Mouse (Mus musculus): ENCODE results near the gene Trim47. TPM values are rescaled to one million over a fixed set of nuclear protein-coding genes. Genes with fewer than 3 reads are reported as not detected.
A peak's percentile ranks its signal among the peaks of the same experiment; 100 is the strongest.

Gene Trim47
- polyA plus RNA-seq (2012; fragmentation: generic; extraction: Trizol), result 101 TPM

GRCm38 (mm10) chr11:116127156-116127980 is at the start of gene Trim47:
Gene Trim47, minus strand, starts transcription at chr11:116127210.
- H3K4me3 ChIP-seq, result no peak within 1 kb of the TSS
- H3K27me3 ChIP-seq (ENCODE audit: control insufficient read depth, insufficient read depth, insufficient read length), result no peaks in the 10 kb centered on the region
- no peak within 1 kb of the TSS for H3K4me2 ChIP-seq (ENCODE audit: low read depth)
- no peaks in the 10 kb centered on the region for H3K79me2 ChIP-seq (ENCODE audit: control insufficient read depth, insufficient read depth)
- no peak within 1 kb of the TSS for H3ac ChIP-seq (ENCODE audit: control insufficient read depth, insufficient read length)
- H3K36me3 ChIP-seq (ENCODE audit: control insufficient read depth, insufficient read depth), result no peaks in the 10 kb centered on the region
- TF ChIP-seq REST (IDR thresholded peaks at IDR 0.05; ENCODE audit: insufficient read depth, insufficient read length) (no peak), MYOD1 (IDR thresholded peaks at IDR 0.05; ENCODE audit: control insufficient read depth in 1 of 3, insufficient read length in 2 of 3, low read depth in 2 of 3) (peak in 1 of 3 experiments; percentile 37), SRF (IDR thresholded peaks at IDR 0.05; ENCODE audit: control insufficient read depth, insufficient read length, low read depth) (no peak)

- no peaks in the 10 kb centered on the region for H3K79me2 ChIP-seq (ENCODE audit: control insufficient read depth, insufficient read depth)
- no peaks in the 10 kb centered on the region for H3K27me3 ChIP-seq (ENCODE audit: control insufficient read depth, insufficient read depth, insufficient read length)
- no peak overlapping the region for H3K4me3 ChIP-seq
- peaks cover 28% of the 10 kb centered on the region for H3K36me3 ChIP-seq (ENCODE audit: control insufficient read depth, insufficient read depth)
- no peak for TF ChIP-seq SRF (IDR thresholded peaks at IDR 0.05; ENCODE audit: control insufficient read depth, insufficient read length, low read depth)
- no peak for TF ChIP-seq CEBPB (IDR thresholded peaks at IDR 0.05; ENCODE audit: insufficient read depth, poor library complexity, severe bottlenecking)
- TF ChIP-seq MYOG (IDR thresholded peaks at IDR 0.05; ENCODE audit: control insufficient read depth in 1 of 3, insufficient read depth in 1 of 3, insufficient read length in 2 of 3, low read depth in 2 of 3), result no peak
- no peak for TF ChIP-seq MAX (IDR thresholded peaks at IDR 0.05; ENCODE audit: low read depth)
- TF ChIP-seq TCF3 (IDR thresholded peaks at IDR 0.05; ENCODE audit: insufficient read length, low read depth), result no peak
- TF ChIP-seq USF1 (IDR thresholded peaks at IDR 0.05; ENCODE audit: low read depth), result no peak
- no peak for TF ChIP-seq E2F4 (IDR thresholded peaks at IDR 0.05; ENCODE audit: insufficient read depth)
- no peak for TF ChIP-seq POLR2A (IDR thresholded peaks at IDR 0.05; ENCODE audit: insufficient read length, low read depth)
- TF ChIP-seq TCF12 (IDR thresholded peaks at IDR 0.05; ENCODE audit: insufficient read depth, poor library complexity, severe bottlenecking), result no peak
- TF ChIP-seq REST (IDR thresholded peaks at IDR 0.05; ENCODE audit: insufficient read depth, insufficient read length), result no peak
- no peak for TF ChIP-seq POLR2AphosphoS2 (IDR thresholded peaks at IDR 0.05; ENCODE audit: insufficient read length, low read depth)
- TF ChIP-seq MYOD1 (IDR thresholded peaks at IDR 0.05; ENCODE audit: control insufficient read depth in 1 of 3, insufficient read length in 2 of 3, low read depth in 2 of 3), result no peak
- H3ac ChIP-seq (ENCODE audit: control insufficient read depth, insufficient read length), result no peak overlapping the region
- no peak overlapping the region for H3K4me2 ChIP-seq (ENCODE audit: low read depth)
These were observed 49.0 kb upstream of the Trim47 start for GRCm38 (mm10) chr11:116176010-116176409.

- Histone ChIP-seq H3K79me2 (ENCODE audit: control insufficient read depth, insufficient read depth) (no peaks in the 10 kb centered on the region), H3K4me3 (no peak overlapping the region), H3K4me2 (ENCODE audit: low read depth) (no peak overlapping the region), H3ac (ENCODE audit: control insufficient read depth, insufficient read length) (no peak overlapping the region), H3K36me3 (ENCODE audit: control insufficient read depth, insufficient read depth) (peaks cover 26% of the 10 kb centered on the region), H3K27me3 (ENCODE audit: control insufficient read depth, insufficient read depth, insufficient read length) (no peaks in the 10 kb centered on the region)
- TF ChIP-seq TCF12 (IDR thresholded peaks at IDR 0.05; ENCODE audit: insufficient read depth, poor library complexity, severe bottlenecking) (no peak), CEBPB (IDR thresholded peaks at IDR 0.05; ENCODE audit: insufficient read depth, poor library complexity, severe bottlenecking) (no peak), E2F4 (IDR thresholded peaks at IDR 0.05; ENCODE audit: insufficient read depth) (no peak), USF1 (IDR thresholded peaks at IDR 0.05; ENCODE audit: low read depth) (no peak), POLR2A (IDR thresholded peaks at IDR 0.05; ENCODE audit: insufficient read length, low read depth) (no peak), SRF (IDR thresholded peaks at IDR 0.05; ENCODE audit: control insufficient read depth, insufficient read length, low read depth) (no peak)
These were observed 47.9 kb upstream of the Trim47 start for GRCm38 (mm10) chr11:116174775-116175448.

- H3K36me3 ChIP-seq (ENCODE audit: control insufficient read depth, insufficient read depth), result peaks cover 19% of the 10 kb centered on the region
- H3ac ChIP-seq (ENCODE audit: control insufficient read depth, insufficient read length), result no peak overlapping the region
- H3K4me3 ChIP-seq, result no peak overlapping the region
- no peak overlapping the region for H3K4me2 ChIP-seq (ENCODE audit: low read depth)
- no peaks in the 10 kb centered on the region for H3K27me3 ChIP-seq (ENCODE audit: control insufficient read depth, insufficient read depth, insufficient read length)
- peaks cover under 1% of the 10 kb centered on the region for H3K79me2 ChIP-seq (ENCODE audit: control insufficient read depth, insufficient read depth)
- TF ChIP-seq REST (IDR thresholded peaks at IDR 0.05; ENCODE audit: insufficient read depth, insufficient read length), result no peak
- no peak for TF ChIP-seq TCF12 (IDR thresholded peaks at IDR 0.05; ENCODE audit: insufficient read depth, poor library complexity, severe bottlenecking)
- no peak for TF ChIP-seq MAX (IDR thresholded peaks at IDR 0.05; ENCODE audit: low read depth)
- no peak for TF ChIP-seq E2F4 (IDR thresholded peaks at IDR 0.05; ENCODE audit: insufficient read depth)
- no peak for TF ChIP-seq SRF (IDR thresholded peaks at IDR 0.05; ENCODE audit: control insufficient read depth, insufficient read length, low read depth)
- TF ChIP-seq TCF3 (IDR thresholded peaks at IDR 0.05; ENCODE audit: insufficient read length, low read depth), result no peak
- no peak for TF ChIP-seq MYOG (IDR thresholded peaks at IDR 0.05; ENCODE audit: control insufficient read depth in 1 of 3, insufficient read depth in 1 of 3, insufficient read length in 2 of 3, low read depth in 2 of 3)
- TF ChIP-seq USF1 (IDR thresholded peaks at IDR 0.05; ENCODE audit: low read depth), result no peak
- TF ChIP-seq MYOD1 (IDR thresholded peaks at IDR 0.05; ENCODE audit: control insufficient read depth in 1 of 3, insufficient read length in 2 of 3, low read depth in 2 of 3), result no peak
- TF ChIP-seq POLR2A (IDR thresholded peaks at IDR 0.05; ENCODE audit: insufficient read length, low read depth), result no peak
These were observed 44.9 kb upstream of the Trim47 start for GRCm38 (mm10) chr11:116171959-116172358.
